13 mouse cellular contexts compared by ENCODE assay signal in the genomic region with DNA sequence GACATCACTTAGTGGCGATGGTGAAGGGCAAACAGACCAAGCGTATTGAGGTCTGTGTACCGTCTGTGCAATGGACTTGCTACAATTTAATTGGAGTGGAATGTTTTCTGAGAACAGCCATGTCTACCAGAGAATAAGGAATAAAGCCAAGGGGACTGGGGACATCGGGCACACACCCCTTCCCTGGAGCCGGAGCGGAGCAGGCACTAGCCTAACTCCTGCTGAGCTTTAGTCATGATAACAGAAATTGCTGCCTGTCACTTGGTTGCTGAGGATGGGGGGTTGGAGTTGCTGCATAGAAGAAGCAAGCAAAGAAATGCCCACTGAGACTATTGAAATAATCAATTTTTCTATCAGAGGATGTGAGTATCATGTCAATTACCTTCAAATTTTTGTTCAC.
"Had no signal": no experiment of that assay in that cellular context is flagged by ENCODE, and none has a peak within 500 bp of the region (broad histone marks: within the 10 kb centered on the region; RNA-seq: fewer than 3 reads in every experiment).

No protein-coding gene starts in this region.

- DNase-seq: gastrocnemius, adult 2 months; gastrocnemius, postnatal 10 days; gastrocnemius, postnatal 25 days; heart, adult 2 months; heart, postnatal 14 days; heart, postnatal 36 days; kidney, adult 18-20 months; kidney, adult 8-10 months; kidney, postnatal 10 days; kidney, postnatal 25 days; kidney, postnatal 4 days; liver; liver, embryonic 13.5 days had no signal
